Mouse (Mus musculus) MEL (cell line): ENCODE measurements around the gene Ccdc38. TPM values are rescaled to one million over a fixed set of nuclear protein-coding genes. Genes with fewer than 3 reads are reported as not detected.

Experiments
- DNase-seq: peaks from one replicate; pipeline ENCODE4 v3.0.0; 2011; ENCODE audit warnings: low read depth, low spot score
- H3K27ac ChIP-seq: 2 replicates; pipeline ENCODE4 v1.5.1; 2012; ENCODE audit warnings: low read depth, mild to moderate bottlenecking, control low read depth, low read length, moderate library complexity; ENCODE audit not compliant: control insufficient read depth
- H3K27me3 ChIP-seq, 2 experiments: fragments of 150-350 bp in 1 of 2; sonication (generic) in 1 of 2; 2 replicates each; pipeline ENCODE4 v1.6.1; 2012; ENCODE audit warnings: low read length in 2 of 2, mild to moderate bottlenecking in 2 of 2, improper control_type of control experiment in 1 of 2, moderate library complexity in 1 of 2; ENCODE audit not compliant: insufficient read depth in 2 of 2, control insufficient read depth in 1 of 2
- H3K36me3 ChIP-seq, 2 experiments: 2 replicates each; pipeline ENCODE4 v1.6.1; 2012 to 2014; ENCODE audit warnings: low read length in 2 of 2, improper control_type of control experiment in 1 of 2, inconsistent platforms in 1 of 2, mild to moderate bottlenecking in 1 of 2; ENCODE audit not compliant: insufficient read depth in 2 of 2, control insufficient read depth in 1 of 2
- H3K4me1 ChIP-seq, 2 experiments: fragments of 150-350 bp in 1 of 2; sonication (generic) in 1 of 2; 2 replicates each; pipeline ENCODE4 v1.6.1; 2012; ENCODE audit warnings: low read length in 2 of 2, improper control_type of control experiment in 1 of 2, mild to moderate bottlenecking in 1 of 2; ENCODE audit not compliant: insufficient read depth in 2 of 2, control insufficient read depth in 1 of 2
- H3K4me3 ChIP-seq, 2 experiments: fragments of 150-350 bp in 1 of 2; sonication (generic) in 1 of 2; 2 replicates each; pipeline ENCODE4 v1.5.1; 2012; ENCODE audit warnings: low read depth in 2 of 2, low read length in 2 of 2, mild to moderate bottlenecking in 2 of 2, moderate library complexity in 2 of 2, control low read depth in 1 of 2, improper control_type of control experiment in 1 of 2; ENCODE audit not compliant: control insufficient read depth in 1 of 2, insufficient read depth in 1 of 2
- H3K79me2 ChIP-seq: 2 replicates; pipeline ENCODE4 v1.6.1; 2012; ENCODE audit warnings: mild to moderate bottlenecking, low read length, moderate library complexity; ENCODE audit not compliant: control insufficient read depth, poor library complexity, insufficient read depth
- H3K9ac ChIP-seq: 2 replicates; pipeline ENCODE4 v1.6.1; 2012; ENCODE audit warnings: low read depth, mild to moderate bottlenecking, control low read depth, low read length, moderate library complexity; ENCODE audit not compliant: control insufficient read depth, poor library complexity, severe bottlenecking
- H3K9me3 ChIP-seq: fragments of 150-350 bp; sonication (generic); replicated peaks from 2 replicates; pipeline ENCODE4 v1.6.1; 2012; ENCODE audit warnings: mild to moderate bottlenecking, low read length, improper control_type of control experiment, moderate library complexity; ENCODE audit not compliant: insufficient read depth
- BHLHE40 ChIP-seq: IDR thresholded peaks from 2 replicates; pipeline ENCODE4 v1.6.1; 2012; ENCODE audit warnings: low read depth, mild to moderate bottlenecking, inconsistent platforms, low read length, improper control_type of control experiment, borderline replicate concordance
- CHD1 ChIP-seq: IDR thresholded peaks from 2 replicates; pipeline ENCODE4 v1.6.1; 2012; ENCODE audit warnings: low read depth, mild to moderate bottlenecking, inconsistent platforms, low read length, improper control_type of control experiment
- CHD2 ChIP-seq: IDR thresholded peaks from 2 replicates; pipeline ENCODE4 v1.6.1; 2011; ENCODE audit warnings: low read length, improper control_type of control experiment
- CTCF ChIP-seq, 3 experiments: IDR thresholded peaks in 2 of 3; conservative IDR thresholded peaks in 1 of 3; 2 replicates each; pipeline ENCODE4 v1.5.1; 2011 to 2012; ENCODE audit warnings: low read length in 3 of 3, low read depth in 2 of 3, mild to moderate bottlenecking in 2 of 3, improper control_type of control experiment in 1 of 3, inconsistent platforms in 1 of 3, mixed read lengths in 1 of 3, moderate library complexity in 1 of 3; ENCODE audit not compliant: control insufficient read depth in 1 of 3, insufficient read depth in 1 of 3, poor library complexity in 1 of 3, severe bottlenecking in 1 of 3
- E2F4 ChIP-seq: IDR thresholded peaks from 2 replicates; pipeline ENCODE4 v1.6.1; 2011; ENCODE audit warnings: low read depth, low read length, improper control_type of control experiment, borderline replicate concordance
- ELF1 ChIP-seq: IDR thresholded peaks from 2 replicates; pipeline ENCODE4 v1.6.1; 2014; ENCODE audit warnings: low read depth, mild to moderate bottlenecking, inconsistent platforms, low read length, improper control_type of control experiment, moderate library complexity
- EP300 ChIP-seq, 2 experiments: IDR thresholded peaks; 2 replicates each; pipeline ENCODE4 v1.6.1; 2011; ENCODE audit warnings: improper control_type of control experiment in 2 of 2, low read length in 2 of 2, low read depth in 1 of 2, mild to moderate bottlenecking in 1 of 2
- ETS1 ChIP-seq: IDR thresholded peaks from 2 replicates; pipeline ENCODE4 v1.6.1; 2012; ENCODE audit warnings: low read depth, mild to moderate bottlenecking, inconsistent platforms, low read length, improper control_type of control experiment, moderate library complexity
- GABPA ChIP-seq: IDR thresholded peaks from 2 replicates; pipeline ENCODE4 v1.6.1; 2012; ENCODE audit warnings: low read depth, mild to moderate bottlenecking, inconsistent platforms, low read length, improper control_type of control experiment, moderate library complexity
- HCFC1 ChIP-seq: IDR thresholded peaks from 2 replicates; pipeline ENCODE4 v1.6.1; 2012; ENCODE audit warnings: low read depth, mild to moderate bottlenecking, inconsistent platforms, low read length, improper control_type of control experiment, moderate library complexity
- KAT2A ChIP-seq: conservative IDR thresholded peaks from 2 replicates; pipeline ENCODE4 v1.6.1; 2012; ENCODE audit warnings: low read depth, low read length, improper control_type of control experiment, inconsistent platforms
- MAX ChIP-seq: IDR thresholded peaks from 2 replicates; pipeline ENCODE4 v1.6.1; 2011; ENCODE audit warnings: low read length, improper control_type of control experiment
- MAZ ChIP-seq: IDR thresholded peaks from 2 replicates; pipeline ENCODE4 v1.6.1; 2012; ENCODE audit warnings: low read depth, mild to moderate bottlenecking, inconsistent platforms, low read length, improper control_type of control experiment
- MXI1 ChIP-seq: IDR thresholded peaks from 2 replicates; pipeline ENCODE4 v1.6.1; 2011; ENCODE audit warnings: mild to moderate bottlenecking, low read depth, low read length, improper control_type of control experiment
- MYC ChIP-seq: IDR thresholded peaks from 2 replicates; pipeline ENCODE4 v1.6.1; 2011; ENCODE audit warnings: low read depth, mild to moderate bottlenecking, low read length, improper control_type of control experiment, moderate library complexity
- NELFE ChIP-seq: IDR thresholded peaks from 2 replicates; pipeline ENCODE4 v1.6.1; 2011; ENCODE audit warnings: low read depth, low read length, improper control_type of control experiment
- POLR2AphosphoS2 ChIP-seq: IDR thresholded peaks from 2 replicates; pipeline ENCODE4 v1.6.1; 2011; ENCODE audit warnings: low read length, improper control_type of control experiment
- POLR2AphosphoS5 ChIP-seq: IDR thresholded peaks from 2 replicates; pipeline ENCODE4 v1.6.1; 2012; ENCODE audit warnings: low read depth, borderline replicate concordance, mild to moderate bottlenecking, inconsistent platforms, low read length, moderate library complexity, mixed read lengths
- TCF12 ChIP-seq: IDR thresholded peaks from 2 replicates; pipeline ENCODE4 v1.6.1; 2014; ENCODE audit warnings: low read depth, mild to moderate bottlenecking, inconsistent platforms, low read length, improper control_type of control experiment, moderate library complexity
- ZC3H11A ChIP-seq: IDR thresholded peaks from 2 replicates; pipeline ENCODE4 v1.6.1; 2012; ENCODE audit warnings: low read depth, mild to moderate bottlenecking, inconsistent platforms, low read length, improper control_type of control experiment
- ZKSCAN1 ChIP-seq: IDR thresholded peaks from 2 replicates; pipeline ENCODE4 v1.6.1; 2012; ENCODE audit warnings: low read depth, mild to moderate bottlenecking, inconsistent platforms, low read length, improper control_type of control experiment, moderate library complexity
- ZNF384 ChIP-seq: IDR thresholded peaks from 2 replicates; pipeline ENCODE4 v1.6.1; 2012; ENCODE audit warnings: low read depth, mild to moderate bottlenecking, inconsistent platforms, low read length, improper control_type of control experiment
- polyA plus RNA-seq, 2 experiments: library from polyadenylated mRNA; stranded (reverse) in 1 of 2; unstranded in 1 of 2; fragments of >175 nt in 1 of 2; fragments of >200 nt in 1 of 2; gene quantifications; 2 replicates each; pipeline versions ENCODE4 v1.2.1 to v1.2.4; 2012; ENCODE audit warnings: low replicate concordance in 2 of 2, low read depth in 1 of 2; ENCODE audit not compliant: insufficient read length in 2 of 2, insufficient read depth in 1 of 2, missing spikeins in 1 of 2
- total RNA-seq: library from RNA; depleted of rRNA; stranded (reverse); fragments of 300-350 nt; gene quantifications from 2 replicates; pipeline ENCODE4 v1.2.3, GENCODE M21; 2012

The Ccdc38 gene
- total and polyA plus RNA-seq, 3 experiments = 0.22 TPM; not detected in 2

DNA sequence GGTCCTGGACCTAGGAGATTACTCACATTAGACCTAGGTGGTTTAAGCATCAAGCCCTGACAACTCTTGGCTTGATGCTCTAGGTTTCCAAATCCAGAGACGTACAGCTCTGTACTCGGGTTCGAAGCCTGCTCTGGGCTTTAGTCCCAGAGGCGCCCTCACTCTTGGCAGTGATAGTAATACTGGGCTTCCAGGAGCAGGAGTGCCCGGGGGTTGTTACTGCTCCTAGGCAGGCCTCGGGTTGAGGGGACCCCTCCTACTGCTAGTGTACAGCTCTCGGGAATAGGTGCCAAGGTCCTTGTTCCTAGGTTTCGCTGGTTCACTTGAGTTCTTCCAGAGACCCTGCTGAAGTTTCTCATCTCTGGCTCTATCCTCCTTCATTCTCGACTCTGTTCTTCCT is 65.9 kb downstream of the Ccdc38 start:
- Histone ChIP-seq H3K27me3 (no peaks in the 10 kb centered on the region), H3K9ac (no peak overlapping the region), H3K27ac (no peak overlapping the region), H3K4me3 (no peak overlapping the region), H3K79me2 (no peaks in the 10 kb centered on the region), H3K4me1 (no peaks in the 10 kb centered on the region), H3K36me3 (no peaks in the 10 kb centered on the region), H3K9me3 (no peaks in the 10 kb centered on the region)
- DNase-seq = no peak
- TF ChIP-seq MXI1 (no peak), HCFC1 (no peak), KAT2A (no peak), NELFE (no peak), ETS1 (no peak), ZNF384 (no peak), MAZ (no peak), CHD2 (no peak), CHD1 (no peak)

DNA sequence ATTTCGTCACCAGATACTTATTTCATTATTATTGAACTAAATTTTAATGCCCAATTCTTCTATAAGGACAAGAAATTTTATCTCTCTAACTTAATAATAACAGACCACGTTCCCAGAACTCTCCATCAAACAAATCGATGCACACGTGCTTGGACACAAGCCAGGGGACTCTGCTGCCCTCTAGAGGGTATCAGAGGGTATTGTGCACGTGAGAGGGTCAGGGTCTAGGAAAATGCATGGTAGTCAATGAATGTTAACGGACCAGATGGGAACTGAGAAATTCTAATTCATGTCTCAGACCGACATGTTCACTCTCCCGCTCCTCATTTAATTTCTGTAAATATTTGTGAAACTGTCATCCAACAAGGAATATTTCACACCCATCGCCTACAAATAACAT is 67.6 kb downstream of the Ccdc38 start:
- H3K27me3 ChIP-seq = no peaks in the 10 kb centered on the region
- no peak overlapping the region for H3K4me3 ChIP-seq
- H3K9me3 ChIP-seq = no peaks in the 10 kb centered on the region
- no peaks in the 10 kb centered on the region for H3K4me1 ChIP-seq
- TF ChIP-seq MAX (no peak), BHLHE40 (peak; percentile 76; the same call in 1 of the 2 replicates), CTCF (IDR thresholded peaks at IDR 0.05 in 2 of 3, conservative IDR thresholded peaks at IDR 0.05 in 1 of 3; ENCODE audit: control insufficient read depth in 1 of 3, insufficient read depth in 1 of 3, low read depth in 2 of 3, low read length in 3 of 3, poor library complexity in 1 of 3, severe bottlenecking in 1 of 3) (peak; percentile 33 to 39 (median 37); a peak in 5 of 6 replicates)
- H3K9ac ChIP-seq = no peak overlapping the region
- peak; percentile 13 for DNase-seq
- no peaks in the 10 kb centered on the region for H3K36me3 ChIP-seq
- no peak overlapping the region for H3K27ac ChIP-seq
- no peaks in the 10 kb centered on the region for H3K79me2 ChIP-seq

- no peak overlapping the region for H3K9ac ChIP-seq
- no peaks in the 10 kb centered on the region for H3K36me3 ChIP-seq
- no peak overlapping the region for H3K27ac ChIP-seq
- DNase-seq = peak; percentile 1
- H3K79me2 ChIP-seq = no peaks in the 10 kb centered on the region
- H3K4me3 ChIP-seq = no peak overlapping the region
- TF ChIP-seq GABPA = no peak
- TF ChIP-seq POLR2AphosphoS2 = no peak
- TF ChIP-seq POLR2AphosphoS5 = no peak
- TF ChIP-seq E2F4 = no peak
- TF ChIP-seq ZKSCAN1 = no peak
- TF ChIP-seq ELF1 = no peak
- TF ChIP-seq MAX = no peak
- no peak for TF ChIP-seq MYC
- no peak for TF ChIP-seq TCF12
- no peak for TF ChIP-seq HCFC1
- TF ChIP-seq CHD2 = no peak
- TF ChIP-seq EP300 (IDR thresholded peaks at IDR 0.05; ENCODE audit: low read depth in 1 of 2, low read length in 2 of 2) = no peak
- TF ChIP-seq ZC3H11A = no peak
- TF ChIP-seq ZNF384 = no peak
- TF ChIP-seq, all 39 proteins: peak for 0
- Histone ChIP-seq H3K27me3 (no peaks in the 10 kb centered on the region), H3K4me1 (no peaks in the 10 kb centered on the region), H3K9me3 (no peaks in the 10 kb centered on the region)
Observed at GRCm38 (mm10) chr10:93609236-93609635, 68.8 kb downstream of the Ccdc38 start.
